Mouse (Mus musculus) left cerebral cortex, adult 2 months (tissue): ENCODE measurements around the gene Tdrd3. TPM values are rescaled to one million over a fixed set of nuclear protein-coding genes. Genes with fewer than 3 reads are reported as not detected.

Source experiments
- DNase-seq, 2 experiments: peaks; one replicate each; pipeline ENCODE4 v3.0.0; 2021 to 2022; ENCODE audit warnings: low spot score in 2 of 2, mixed read lengths in 1 of 2; ENCODE audit errors: extremely low spot score in 1 of 2
- H3K27ac ChIP-seq: fragments of 200-600 bp; 2 replicates; pipeline ENCODE4 v1.8.1; 2022
- H3K4me3 ChIP-seq: fragments of 200-600 bp; 2 replicates; pipeline ENCODE4 v1.8.1; 2022
- CTCF ChIP-seq: fragments of 200-600 bp; IDR thresholded peaks from 2 replicates; pipeline ENCODE4 v1.8.1; 2022; ENCODE audit warnings: antibody characterized with exemption, mild to moderate bottlenecking, moderate library complexity
- intact Hi-C: fragments of 180-260 bp; cut with DNase I; formaldehyde crosslinking; loops from one replicate; pipeline ENCODE4 v1.15.1; 2025
- long read RNA-seq, 2 experiments: library from polyadenylated mRNA; stranded (forward); transcript quantifications; one replicate each; pipeline ENCODE4 v2.0.0; 2021; ENCODE audit warnings: borderline mapping rate in 2 of 2
- total RNA-seq, 2 experiments: library from RNA; stranded (reverse); gene quantifications; 2 replicates each; pipeline ENCODE4 v1.2.3; 2021

Gene Tdrd3
- 10 to 100 TPM; 25.1 to 28.5 TPM for total RNA-seq
- long read RNA-seq, experiment 1, full-length matches to known transcripts, result 9 of 28 reads
- long read RNA-seq, experiment 1, partial matches to known transcripts, result 0 of 28 reads
- long read RNA-seq, experiment 1, other reads (novel, unspliced or antisense), result 19 of 28 reads
- long read RNA-seq, experiment 2, full-length matches to known transcripts, result 4 of 12 reads
- long read RNA-seq, experiment 2, partial matches to known transcripts, result 1 of 12 reads
- long read RNA-seq, experiment 2, other reads (novel, unspliced or antisense), result 7 of 12 reads

GRCm38 (mm10) chr14:87415808-87416721 is at the start of gene Tdrd3:
TSS of gene Tdrd3 (plus strand) at chr14:87416639.
- TF ChIP-seq CTCF, result no peak; the same call in 1 of the 2 replicates
- H3K27ac ChIP-seq, result peak within 1 kb of the TSS; percentile 95
- peak within 1 kb of the TSS; percentile 93 for H3K4me3 ChIP-seq
- intact Hi-C loops, result loop anchor here (2.0 to 10.0 kb wide), 2 partner anchors 37 to 271 kb away; partner anchors contain the start of gene Diaph3
- peak; percentile 95 for DNase-seq

DNA sequence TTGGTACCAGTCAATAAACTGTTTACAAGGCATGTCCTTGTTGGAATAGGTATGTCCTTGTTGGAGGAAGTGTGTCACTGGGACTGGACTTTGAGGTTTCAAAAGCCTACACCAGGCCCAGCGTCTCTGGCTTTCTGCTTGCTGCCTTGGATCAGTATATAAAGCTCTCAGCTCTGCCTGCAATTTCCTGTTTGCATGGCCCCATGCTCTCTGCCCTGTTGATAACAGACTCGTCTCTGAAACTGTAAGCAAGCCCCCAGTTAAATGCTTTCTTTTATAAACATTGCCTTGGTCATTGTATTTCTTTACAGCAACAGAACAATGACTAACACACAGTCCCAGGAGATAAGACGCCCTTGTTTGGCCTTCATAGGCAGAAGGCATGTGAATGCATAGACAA is 49.3 kb upstream of the Tdrd3 start:
- no peak for TF ChIP-seq CTCF
- no peak overlapping the region for H3K4me3 ChIP-seq
- no peak overlapping the region for H3K27ac ChIP-seq
- no peak for DNase-seq
- intact Hi-C loops, result no loop called here

GRCm38 (mm10) chr14:87383041-87383440 is 33.4 kb upstream of the Tdrd3 start:
- no peak; the same call in 1 of the 2 replicates for TF ChIP-seq CTCF
- intact Hi-C loops, result no loop called here
- DNase-seq, result no peak
- Histone ChIP-seq H3K27ac (no peak overlapping the region), H3K4me3 (no peak overlapping the region)

- Histone ChIP-seq H3K4me3 (no peak overlapping the region), H3K27ac (no peak overlapping the region)
- intact Hi-C loops, result no loop called here
- no peak for DNase-seq
- TF ChIP-seq CTCF, result no peak
These were observed 31.9 kb upstream of the Tdrd3 start for GRCm38 (mm10) chr14:87384288-87385268.

- no peak overlapping the region for H3K4me3 ChIP-seq
- DNase-seq, result no peak
- TF ChIP-seq CTCF, result no peak
- intact Hi-C loops, result no loop called here
- H3K27ac ChIP-seq, result no peak overlapping the region
These were observed 23.3 kb upstream of the Tdrd3 start for GRCm38 (mm10) chr14:87393096-87393495.

DNA sequence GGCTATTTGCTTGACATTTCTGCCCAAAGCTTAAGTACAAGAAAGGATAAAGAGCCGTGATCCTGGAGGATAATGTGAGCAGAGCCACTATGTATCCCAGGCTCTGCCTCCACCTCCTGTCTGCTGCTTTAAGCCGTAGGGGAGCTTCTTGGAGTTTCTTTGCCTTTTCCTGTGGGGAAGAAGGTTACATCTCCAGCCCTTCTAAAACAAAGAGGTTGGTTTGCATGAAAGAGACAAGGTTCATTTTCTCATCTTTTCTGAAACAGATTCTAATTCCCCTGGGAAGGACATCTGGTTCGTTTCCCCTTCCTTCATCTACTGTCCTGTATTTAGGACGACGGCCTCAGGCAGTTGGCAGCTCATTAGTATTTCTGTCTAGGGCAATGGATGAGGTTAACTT is 19.8 kb upstream of the Tdrd3 start:
- no peak overlapping the region for H3K27ac ChIP-seq
- H3K4me3 ChIP-seq, result no peak overlapping the region
- intact Hi-C loops, result no loop called here
- no peak for TF ChIP-seq CTCF
- DNase-seq, result no peak

DNA sequence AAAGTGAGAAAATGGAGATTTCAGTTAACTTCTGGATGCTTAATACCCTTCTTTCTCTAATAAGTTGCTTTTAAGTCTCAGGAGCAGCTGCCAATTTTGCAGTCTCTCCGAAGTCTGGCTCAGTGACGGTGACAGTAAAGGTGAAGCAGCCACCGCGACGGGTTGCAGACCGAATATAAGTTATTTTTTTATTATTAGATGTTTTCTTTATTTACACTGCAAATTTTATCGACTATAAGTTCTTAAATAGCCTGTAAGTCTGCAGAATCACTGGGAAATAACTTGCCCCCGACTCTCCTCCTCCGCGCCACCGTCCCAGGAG is 992 bp upstream of the Tdrd3 start:
- DNase-seq, result no peak
- no peak for TF ChIP-seq CTCF
- intact Hi-C loops, result loop anchor here (10.0 kb wide), 1 partner anchor 271 kb away; the partner anchor contains the start of gene Diaph3
- Histone ChIP-seq H3K4me3 (peak overlapping the region; percentile 93), H3K27ac (peak overlapping the region; percentile 95; the same call in 1 of the 2 replicates)

DNA sequence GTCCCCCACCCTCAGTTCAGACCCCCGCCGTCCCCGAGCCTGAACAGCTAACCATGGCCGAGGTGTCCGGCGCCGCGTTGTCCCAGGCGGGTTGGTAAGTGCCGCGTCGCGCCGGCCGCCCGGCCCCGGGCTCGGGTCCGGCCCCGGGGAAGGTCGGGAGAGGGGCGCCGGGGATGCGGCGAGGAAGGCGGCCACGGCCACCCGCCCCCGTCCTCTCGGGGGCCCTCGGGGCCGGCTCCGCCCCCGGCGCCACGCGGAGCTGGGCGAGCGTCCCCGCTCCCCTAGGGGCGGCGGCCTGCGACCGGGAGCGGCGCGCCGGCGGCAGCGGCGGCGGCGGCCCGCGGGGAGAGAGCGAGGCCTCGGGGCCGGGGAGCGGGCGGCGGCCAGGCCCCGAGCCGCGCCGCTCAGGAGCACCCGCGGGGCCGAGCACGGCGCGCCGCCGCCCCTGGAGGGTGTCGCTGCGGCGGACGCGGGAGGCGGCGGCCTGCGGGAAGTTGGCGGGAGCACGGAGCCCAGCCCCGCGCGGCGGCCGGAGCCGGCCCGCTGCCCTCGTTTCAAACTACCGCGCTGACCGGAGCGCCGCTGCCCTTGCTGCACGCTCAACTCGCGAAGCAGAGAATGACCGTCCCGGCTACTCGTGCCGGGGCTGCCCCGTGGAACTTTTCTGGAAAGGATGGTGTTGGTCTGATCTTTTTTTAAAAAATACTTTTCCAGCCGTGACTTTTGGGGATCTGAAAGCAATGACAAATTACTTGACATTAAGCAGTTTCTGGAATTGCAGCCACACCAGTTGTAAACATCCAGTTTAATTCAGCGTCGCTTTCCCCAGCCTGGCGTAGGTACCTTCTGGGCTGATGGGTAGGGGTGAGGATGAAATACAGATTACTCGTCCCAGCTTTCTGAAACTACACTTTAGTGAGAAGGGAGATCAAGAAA is 584 bp downstream of the Tdrd3 start:
- peak overlapping the region; percentile 95 for H3K27ac ChIP-seq
- DNase-seq, result peak; percentile 54 to 57
- no peak for TF ChIP-seq CTCF
- intact Hi-C loops, result loop anchor here (2.0 to 10.0 kb wide), 2 partner anchors 36 to 272 kb away; partner anchors contain the start of gene Diaph3
- H3K4me3 ChIP-seq, result peak overlapping the region; percentile 93

- Histone ChIP-seq H3K27ac (peak overlapping the region; percentile 83), H3K4me3 (peak overlapping the region; percentile 93)
- intact Hi-C loops, result loop anchor here (2.0 to 10.0 kb wide), 2 partner anchors 35 to 273 kb away; partner anchors contain the start of gene Diaph3
- DNase-seq, result no peak
- no peak for TF ChIP-seq CTCF
These were observed 1.2 kb downstream of the Tdrd3 start for GRCm38 (mm10) chr14:87417691-87418070.

DNA sequence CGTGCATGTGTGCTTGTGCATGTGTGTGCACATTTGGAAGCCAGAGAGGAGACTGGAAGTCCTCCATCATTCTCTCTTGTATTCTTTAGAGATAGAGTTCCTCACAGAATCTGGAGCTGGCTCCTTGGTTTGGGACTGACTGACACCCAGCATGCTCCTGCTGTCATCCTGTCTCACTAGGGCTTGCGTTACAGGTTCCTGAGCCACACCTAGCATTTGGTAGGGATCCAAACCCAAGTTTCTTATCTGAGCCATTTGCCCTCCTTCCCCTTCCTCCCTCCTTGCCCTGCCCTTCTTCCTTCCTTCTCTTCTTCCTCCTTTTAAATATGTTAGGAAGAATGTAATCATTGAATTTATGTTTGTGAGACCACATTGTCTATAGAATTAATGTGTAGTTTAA is 3.3 kb downstream of the Tdrd3 start:
- TF ChIP-seq CTCF, result no peak
- intact Hi-C loops, result loop anchor here (10.0 kb wide), 1 partner anchor 275 kb away; the partner anchor contains the start of gene Diaph3
- H3K27ac ChIP-seq, result no peak overlapping the region
- no peak overlapping the region for H3K4me3 ChIP-seq
- DNase-seq, result no peak
